Mouse (Mus musculus): ENCODE data around the gene Dpf3. TPM values are rescaled to one million over a fixed set of nuclear protein-coding genes. Genes with fewer than 3 reads are reported as not detected.

The Dpf3 gene
- polyA plus RNA-seq, 1 experiment from 2014 or later: 12.2 TPM

- Histone ChIP-seq H3K27me3 (ENCODE audit: insufficient read depth, low read length) (no peaks in the 10 kb centered on the region), H3K27ac (ENCODE audit: low read length) (no peak overlapping the region), H3K9me3 (ENCODE audit: low read length) (no peaks in the 10 kb centered on the region), H3K4me3 (ENCODE audit: low read length) (no peak overlapping the region), H3K4me1 (ENCODE audit: insufficient read depth, low read length) (no peaks in the 10 kb centered on the region), H3K4me2 (replicated peaks; ENCODE audit: low read depth, low read length) (no peak overlapping the region), H3K9ac (replicated peaks; ENCODE audit: low read length) (no peak overlapping the region), H3K36me3 (ENCODE audit: insufficient read depth, low read length) (no peaks in the 10 kb centered on the region)
- ATAC-seq (ENCODE audit: low FRiP score, low TSS enrichment): no peak
- 87% methylated on average over 4 of the region's 4 CpGs for WGBS
Measured at GRCm38 (mm10) chr12:83254399-83254798, 233.1 kb downstream of the Dpf3 start.

- Histone ChIP-seq H3K27me3 (ENCODE audit: insufficient read depth, low read length) (no peaks in the 10 kb centered on the region), H3K4me2 (replicated peaks; ENCODE audit: low read depth, low read length) (no peak overlapping the region), H3K4me1 (ENCODE audit: insufficient read depth, low read length) (no peaks in the 10 kb centered on the region), H3K9me3 (ENCODE audit: low read length) (no peaks in the 10 kb centered on the region), H3K27ac (ENCODE audit: low read length) (no peak overlapping the region), H3K9ac (replicated peaks; ENCODE audit: low read length) (no peak overlapping the region), H3K4me3 (ENCODE audit: low read length) (no peak overlapping the region), H3K36me3 (ENCODE audit: insufficient read depth, low read length) (no peaks in the 10 kb centered on the region)
- no peak for ATAC-seq (ENCODE audit: low FRiP score, low TSS enrichment)
- 82% methylated on average over 3 of the region's 3 CpGs for WGBS
Measured at GRCm38 (mm10) chr12:83249066-83249465, 238.4 kb downstream of the Dpf3 start.

GRCm38 (mm10) chr12:83248636-83249035 lies 238.9 kb downstream of the Dpf3 start:
- H3K9me3 ChIP-seq (ENCODE audit: low read length): no peaks in the 10 kb centered on the region
- WGBS: 72% methylated on average over 2 of the region's 2 CpGs
- H3K9ac ChIP-seq (replicated peaks; ENCODE audit: low read length): no peak overlapping the region
- no peaks in the 10 kb centered on the region for H3K4me1 ChIP-seq (ENCODE audit: insufficient read depth, low read length)
- no peaks in the 10 kb centered on the region for H3K27me3 ChIP-seq (ENCODE audit: insufficient read depth, low read length)
- H3K4me3 ChIP-seq (ENCODE audit: low read length): no peak overlapping the region
- no peak overlapping the region for H3K27ac ChIP-seq (ENCODE audit: low read length)
- ATAC-seq (ENCODE audit: low FRiP score, low TSS enrichment): no peak
- no peaks in the 10 kb centered on the region for H3K36me3 ChIP-seq (ENCODE audit: insufficient read depth, low read length)
- no peak overlapping the region for H3K4me2 ChIP-seq (replicated peaks; ENCODE audit: low read depth, low read length)

GRCm38 (mm10) chr12:83247669-83248068 lies 239.8 kb downstream of the Dpf3 start:
- Histone ChIP-seq H3K27ac (ENCODE audit: low read length) (no peak overlapping the region), H3K4me2 (replicated peaks; ENCODE audit: low read depth, low read length) (no peak overlapping the region), H3K4me3 (ENCODE audit: low read length) (no peak overlapping the region), H3K27me3 (ENCODE audit: insufficient read depth, low read length) (no peaks in the 10 kb centered on the region), H3K4me1 (ENCODE audit: insufficient read depth, low read length) (no peaks in the 10 kb centered on the region), H3K9me3 (ENCODE audit: low read length) (no peaks in the 10 kb centered on the region), H3K9ac (replicated peaks; ENCODE audit: low read length) (no peak overlapping the region), H3K36me3 (ENCODE audit: insufficient read depth, low read length) (no peaks in the 10 kb centered on the region)
- 72% methylated on average over 3 of the region's 3 CpGs for WGBS
- no peak for ATAC-seq (ENCODE audit: low FRiP score, low TSS enrichment)

- Histone ChIP-seq H3K36me3 (ENCODE audit: insufficient read depth, low read length) (no peaks in the 10 kb centered on the region), H3K9ac (replicated peaks; ENCODE audit: low read length) (no peak overlapping the region), H3K4me2 (replicated peaks; ENCODE audit: low read depth, low read length) (no peak overlapping the region), H3K4me1 (ENCODE audit: insufficient read depth, low read length) (no peaks in the 10 kb centered on the region), H3K27ac (ENCODE audit: low read length) (no peak overlapping the region), H3K27me3 (ENCODE audit: insufficient read depth, low read length) (no peaks in the 10 kb centered on the region), H3K4me3 (ENCODE audit: low read length) (no peak overlapping the region), H3K9me3 (ENCODE audit: low read length) (no peaks in the 10 kb centered on the region)
- no peak for ATAC-seq (ENCODE audit: low FRiP score, low TSS enrichment)
- WGBS: 55% methylated on average over 3 of the region's 3 CpGs
Measured at GRCm38 (mm10) chr12:83241022-83241421, 246.5 kb downstream of the Dpf3 start.

- Histone ChIP-seq H3K4me1 (ENCODE audit: insufficient read depth, low read length) (no peaks in the 10 kb centered on the region), H3K36me3 (ENCODE audit: insufficient read depth, low read length) (no peaks in the 10 kb centered on the region), H3K27me3 (ENCODE audit: insufficient read depth, low read length) (no peaks in the 10 kb centered on the region), H3K4me2 (replicated peaks; ENCODE audit: low read depth, low read length) (no peak overlapping the region), H3K27ac (ENCODE audit: low read length) (no peak overlapping the region), H3K9me3 (ENCODE audit: low read length) (no peaks in the 10 kb centered on the region), H3K9ac (replicated peaks; ENCODE audit: low read length) (no peak overlapping the region), H3K4me3 (ENCODE audit: low read length) (no peak overlapping the region)
- no peak for ATAC-seq (ENCODE audit: low FRiP score, low TSS enrichment)
Measured at GRCm38 (mm10) chr12:83240571-83240970, 246.9 kb downstream of the Dpf3 start.

GRCm38 (mm10) chr12:83235781-83236180 lies 251.7 kb downstream of the Dpf3 start:
- peaks cover 9% of the 10 kb centered on the region; the same call in 1 of the 2 replicates for H3K4me1 ChIP-seq (ENCODE audit: insufficient read depth, low read length)
- H3K9me3 ChIP-seq (ENCODE audit: low read length): 0 out of 2 replicates have a peak, but pooled peaks cover 1% of the 10 kb centered on the region
- 89% methylated on average over 6 of the region's 6 CpGs for WGBS
- no peak for ATAC-seq (ENCODE audit: low FRiP score, low TSS enrichment)
- no peak overlapping the region for H3K4me3 ChIP-seq (ENCODE audit: low read length)
- no peak overlapping the region for H3K4me2 ChIP-seq (replicated peaks; ENCODE audit: low read depth, low read length)
- H3K36me3 ChIP-seq (ENCODE audit: insufficient read depth, low read length): no peaks in the 10 kb centered on the region
- no peaks in the 10 kb centered on the region for H3K27me3 ChIP-seq (ENCODE audit: insufficient read depth, low read length)
- H3K9ac ChIP-seq (replicated peaks; ENCODE audit: low read length): no peak overlapping the region
- H3K27ac ChIP-seq (ENCODE audit: low read length): no peak overlapping the region

- Histone ChIP-seq H3K4me3 (ENCODE audit: low read length) (no peak overlapping the region), H3K36me3 (ENCODE audit: insufficient read depth, low read length) (no peaks in the 10 kb centered on the region), H3K4me2 (replicated peaks; ENCODE audit: low read depth, low read length) (no peak overlapping the region), H3K4me1 (ENCODE audit: insufficient read depth, low read length) (peaks cover 9% of the 10 kb centered on the region; the same call in 1 of the 2 replicates), H3K9ac (replicated peaks; ENCODE audit: low read length) (no peak overlapping the region), H3K27me3 (ENCODE audit: insufficient read depth, low read length) (no peaks in the 10 kb centered on the region), H3K27ac (ENCODE audit: low read length) (no peak overlapping the region), H3K9me3 (ENCODE audit: low read length) (peaks cover 6% of the 10 kb centered on the region; the same call in 1 of the 2 replicates)
- 0 out of 2 replicates have a peak, but pooled peaks have one; percentile 23 for ATAC-seq (ENCODE audit: low FRiP score, low TSS enrichment)
- WGBS: 56% methylated on average over 2 of the region's 2 CpGs
Measured at GRCm38 (mm10) chr12:83234981-83235380, 252.5 kb downstream of the Dpf3 start.

GRCm38 (mm10) chr12:83233651-83234050 lies 253.9 kb downstream of the Dpf3 start:
- H3K4me1 ChIP-seq (ENCODE audit: insufficient read depth, low read length): peaks cover 9% of the 10 kb centered on the region; the same call in 1 of the 2 replicates
- no peak overlapping the region for H3K27ac ChIP-seq (ENCODE audit: low read length)
- H3K4me2 ChIP-seq (replicated peaks; ENCODE audit: low read depth, low read length): no peak overlapping the region
- ATAC-seq (ENCODE audit: low FRiP score, low TSS enrichment): no peak
- H3K9me3 ChIP-seq (ENCODE audit: low read length): peaks cover 6% of the 10 kb centered on the region; the same call in 1 of the 2 replicates
- no peaks in the 10 kb centered on the region for H3K27me3 ChIP-seq (ENCODE audit: insufficient read depth, low read length)
- 58% methylated on average over 7 of the region's 7 CpGs for WGBS
- H3K36me3 ChIP-seq (ENCODE audit: insufficient read depth, low read length): no peaks in the 10 kb centered on the region
- no peak overlapping the region for H3K9ac ChIP-seq (replicated peaks; ENCODE audit: low read length)
- no peak overlapping the region for H3K4me3 ChIP-seq (ENCODE audit: low read length)

GRCm38 (mm10) chr12:83232916-83233315 lies 254.6 kb downstream of the Dpf3 start:
- ATAC-seq (ENCODE audit: low FRiP score, low TSS enrichment): no peak
- H3K4me2 ChIP-seq (replicated peaks; ENCODE audit: low read depth, low read length): no peak overlapping the region

More at GRCm38 (mm10) chr12:83232916-83233315, 254.6 kb downstream of the Dpf3 start:
- H3K27me3 ChIP-seq (ENCODE audit: insufficient read depth, low read length): no peaks in the 10 kb centered on the region
- H3K9me3 ChIP-seq (ENCODE audit: low read length): peaks cover 6% of the 10 kb centered on the region; the same call in 1 of the 2 replicates
- no peak overlapping the region for H3K4me3 ChIP-seq (ENCODE audit: low read length)
- 56% methylated on average over 5 of the region's 5 CpGs for WGBS
- no peak overlapping the region for H3K27ac ChIP-seq (ENCODE audit: low read length)
- H3K4me1 ChIP-seq (ENCODE audit: insufficient read depth, low read length): peaks cover 14% of the 10 kb centered on the region; the same call in 1 of the 2 replicates
- no peak overlapping the region for H3K9ac ChIP-seq (replicated peaks; ENCODE audit: low read length)
- no peaks in the 10 kb centered on the region for H3K36me3 ChIP-seq (ENCODE audit: insufficient read depth, low read length)

Measured in kidney, embryonic 16.5 days (tissue).